Mouse (Mus musculus) olfactory bulb, adult 2 months (tissue): ENCODE data around the gene Trpc5os. TPM values are rescaled to one million over a fixed set of nuclear protein-coding genes. Genes with fewer than 3 reads are reported as not detected.

Source experiments
- H3K27ac ChIP-seq: fragments of 200-500 bp; 2 replicates; pipeline ENCODE4 v1.5.1; 2012; ENCODE audit warnings: low read depth, low read length; ENCODE audit not compliant: insufficient read depth
- H3K4me1 ChIP-seq: fragments of 200-500 bp; 2 replicates; pipeline ENCODE4 v1.6.1; 2012; ENCODE audit warnings: low read length; ENCODE audit not compliant: control insufficient read depth, insufficient read depth
- H3K4me3 ChIP-seq: fragments of 200-500 bp; 2 replicates; pipeline ENCODE4 v1.5.1; 2012; ENCODE audit warnings: mild to moderate bottlenecking, low read depth, low read length, moderate library complexity; ENCODE audit not compliant: insufficient read depth
- CTCF ChIP-seq: fragments of 200-500 bp; IDR thresholded peaks from 2 replicates; pipeline ENCODE4 v1.5.1; 2012; ENCODE audit warnings: low read depth, mild to moderate bottlenecking, low read length, moderate library complexity; ENCODE audit not compliant: insufficient read depth
- POLR2A ChIP-seq: fragments of 200-500 bp; IDR thresholded peaks from 2 replicates; pipeline ENCODE4 v1.6.1; 2012; ENCODE audit warnings: mild to moderate bottlenecking, low read depth, low read length, moderate library complexity; ENCODE audit not compliant: insufficient read depth
- WGBS: fragments of 180-500 bp; shearing (Covaris S2); methylation state at CpG from one replicate; pipeline ENCODE4 v1.1.7; 2018; 5-methylcytosine and 5-hydroxymethylcytosine counted together
- polyA plus RNA-seq: library from polyadenylated mRNA; stranded (reverse); fragments of >200 nt; gene quantifications from 2 replicates; pipeline ENCODE4 v1.2.4, GENCODE M21; 2012; ENCODE audit warnings: low replicate concordance; ENCODE audit not compliant: missing spikeins, insufficient read depth, insufficient read length

The Trpc5os gene
- polyA plus RNA-seq: not detected in 2 replicates

GRCm38 (mm10) chrX:144456281-144456680 is at the start of gene Trpc5os:
Trpc5os (plus strand) TSS chrX:144456581.
- TF ChIP-seq CTCF (no peak), POLR2A (no peak)
- Histone ChIP-seq H3K4me1 (no peaks in the 10 kb centered on the region), H3K4me3 (no peak within 1 kb of the TSS), H3K27ac (no peak within 1 kb of the TSS)
- WGBS: 93% methylated on average over 5 of the region's 5 CpGs

GRCm38 (mm10) chrX:144408036-144408435 is 48.3 kb upstream of the Trpc5os start:
- H3K27ac ChIP-seq: no peak overlapping the region
- no peak overlapping the region for H3K4me3 ChIP-seq
- H3K4me1 ChIP-seq: no peaks in the 10 kb centered on the region
- 85% methylated on average over 5 of the region's 5 CpGs for whole genome bisulfite sequencing
- TF ChIP-seq POLR2A: no peak
- no peak for TF ChIP-seq CTCF

GRCm38 (mm10) chrX:144420259-144420658 is 36.1 kb upstream of the Trpc5os start:
- Histone ChIP-seq H3K4me1 (no peaks in the 10 kb centered on the region), H3K4me3 (no peak overlapping the region), H3K27ac (no peak overlapping the region)
- no peak for TF ChIP-seq POLR2A
- TF ChIP-seq CTCF: no peak
- WGBS: 57% methylated on average over 1 of the region's 1 CpGs

- no peak overlapping the region for H3K4me3 ChIP-seq
- 84% methylated on average over 1 of the region's 1 CpGs for WGBS
Observed at GRCm38 (mm10) chrX:144421091-144421490, 35.3 kb upstream of the Trpc5os start.

GRCm38 (mm10) chrX:144423848-144424247 is 32.5 kb upstream of the Trpc5os start:
- no peak overlapping the region for H3K27ac ChIP-seq
- no peak overlapping the region for H3K4me3 ChIP-seq
- no peaks in the 10 kb centered on the region for H3K4me1 ChIP-seq
- TF ChIP-seq CTCF (no peak), POLR2A (no peak)
- 75% methylated on average over 3 of the region's 3 CpGs for WGBS

More at GRCm38 (mm10) chrX:144421091-144421490, 35.3 kb upstream of the Trpc5os start:
- Histone ChIP-seq H3K27ac (no peak overlapping the region), H3K4me1 (no peaks in the 10 kb centered on the region)
- TF ChIP-seq POLR2A (no peak), CTCF (no peak)

- TF ChIP-seq POLR2A: no peak
- no peak for TF ChIP-seq CTCF
Observed at GRCm38 (mm10) chrX:144464416-144464815, 8.0 kb downstream of the Trpc5os start.

GRCm38 (mm10) chrX:144491394-144491793 is 35.0 kb downstream of the Trpc5os start:
- no peaks in the 10 kb centered on the region for H3K4me1 ChIP-seq
- 74% methylated on average over 1 of the region's 1 CpGs for WGBS
- TF ChIP-seq CTCF (no peak), POLR2A (no peak)
- H3K27ac ChIP-seq: no peak overlapping the region
- H3K4me3 ChIP-seq: no peak overlapping the region

More at GRCm38 (mm10) chrX:144464416-144464815, 8.0 kb downstream of the Trpc5os start:
- WGBS: 35% methylated on average over 2 of the region's 2 CpGs
- Histone ChIP-seq H3K4me1 (no peaks in the 10 kb centered on the region), H3K4me3 (no peak overlapping the region), H3K27ac (no peak overlapping the region)

GRCm38 (mm10) chrX:144523239-144523638 is 66.9 kb downstream of the Trpc5os start:
- Histone ChIP-seq H3K27ac (no peak overlapping the region), H3K4me3 (no peak overlapping the region), H3K4me1 (no peaks in the 10 kb centered on the region)
- 83% methylated on average over 5 of the region's 5 CpGs for WGBS
- TF ChIP-seq CTCF: no peak

GRCm38 (mm10) chrX:144526042-144526441 is 69.7 kb downstream of the Trpc5os start:
- TF ChIP-seq CTCF (no peak), POLR2A (no peak)

More at GRCm38 (mm10) chrX:144526042-144526441, 69.7 kb downstream of the Trpc5os start:
- Histone ChIP-seq H3K27ac (no peak overlapping the region), H3K4me3 (no peak overlapping the region), H3K4me1 (no peaks in the 10 kb centered on the region)
- 70% methylated on average over 7 of the region's 7 CpGs for WGBS

Other genes with a start within 250 kb of the Trpc5os start
- not detected in 2 replicates for gene Alg13, start 138.8 kb upstream of the Trpc5os start, polyA plus RNA-seq
- gene Trpc5, start 231.6 kb downstream of the Trpc5os start, polyA plus RNA-seq: not detected in 2 replicates
- not detected in 2 replicates for gene Rtl4, start 232.3 kb downstream of the Trpc5os start, polyA plus RNA-seq